Mouse (Mus musculus) liver, postnatal 0 days (tissue): ENCODE results near the gene Pnldc1.
A peak's percentile ranks its signal among the peaks of the same experiment; 100 is the strongest.

Experiments used
- CTCF ChIP-seq: sonication (generic); IDR thresholded peaks from 2 replicates; pipeline ENCODE4 v1.5.1; 2016; ENCODE audit warnings: antibody characterized with exemption, low read depth
- EP300 ChIP-seq: IDR thresholded peaks from 2 replicates; pipeline ENCODE4 v1.6.1; 2016; ENCODE audit warnings: antibody characterized with exemption, low read depth, mild to moderate bottlenecking

GRCm38 (mm10) chr17:12940151-12940805 lies 30.2 kb upstream of the Pnldc1 start, which contains the start of gene Acat3:
- TF ChIP-seq CTCF, result no peak
- 0 out of 2 replicates have a peak, but pooled peaks have one; percentile 39 for TF ChIP-seq EP300
